Mouse (Mus musculus) cerebellum, adult 2 months (tissue): ENCODE results near the gene Med16. TPM values are rescaled to one million over a fixed set of nuclear protein-coding genes. Genes with fewer than 3 reads are reported as not detected.

Experiments used
- DNase-seq, 2 experiments: peaks; one replicate each; pipeline ENCODE4 v3.0.0; 2021
- H3K27ac ChIP-seq: fragments of 200-500 bp; 2 replicates; pipeline ENCODE4 v1.5.1; 2012; ENCODE audit warnings: low read length, control low read depth, inconsistent platforms; ENCODE audit not compliant: insufficient read depth
- H3K27me3 ChIP-seq: fragments of 200-500 bp; 2 replicates; pipeline ENCODE4 v1.6.1; 2012; ENCODE audit warnings: inconsistent platforms, mild to moderate bottlenecking, low read length, moderate library complexity; ENCODE audit not compliant: control insufficient read depth, insufficient read depth
- H3K4me1 ChIP-seq: fragments of 200-500 bp; 2 replicates; pipeline ENCODE4 v1.6.1; 2011; ENCODE audit warnings: low read length; ENCODE audit not compliant: control insufficient read depth, insufficient read depth
- H3K4me3 ChIP-seq: fragments of 200-500 bp; replicated peaks from 2 replicates; pipeline ENCODE3; 2011; ENCODE audit warnings: mild to moderate bottlenecking, low read depth, low read length, control low read depth; ENCODE audit not compliant: insufficient read depth
- CTCF ChIP-seq: fragments of 200-500 bp; IDR thresholded peaks from 2 replicates; pipeline ENCODE4 v1.5.1; 2011; ENCODE audit warnings: low read depth, mild to moderate bottlenecking, control low read depth, low read length, moderate library complexity, borderline replicate concordance; ENCODE audit not compliant: insufficient read depth
- POLR2A ChIP-seq: fragments of 200-500 bp; IDR thresholded peaks from 2 replicates; pipeline ENCODE4 v1.6.1; 2011; ENCODE audit warnings: low read length, control low read depth, borderline replicate concordance; ENCODE audit not compliant: insufficient read depth
- WGBS: fragments of 180-500 bp; shearing (Covaris S2); methylation state at CpG from one replicate; pipeline ENCODE4 v1.1.7; 2018; 5-methylcytosine and 5-hydroxymethylcytosine counted together
- polyA plus RNA-seq: library from polyadenylated mRNA; depleted of rRNA; stranded (reverse); fragments of >200 nt; gene quantifications from 2 replicates; pipeline ENCODE4 v1.2.3, GENCODE M21; 2012

Gene Med16
- polyA plus RNA-seq, 1 experiment: 46.5 TPM

DNA sequence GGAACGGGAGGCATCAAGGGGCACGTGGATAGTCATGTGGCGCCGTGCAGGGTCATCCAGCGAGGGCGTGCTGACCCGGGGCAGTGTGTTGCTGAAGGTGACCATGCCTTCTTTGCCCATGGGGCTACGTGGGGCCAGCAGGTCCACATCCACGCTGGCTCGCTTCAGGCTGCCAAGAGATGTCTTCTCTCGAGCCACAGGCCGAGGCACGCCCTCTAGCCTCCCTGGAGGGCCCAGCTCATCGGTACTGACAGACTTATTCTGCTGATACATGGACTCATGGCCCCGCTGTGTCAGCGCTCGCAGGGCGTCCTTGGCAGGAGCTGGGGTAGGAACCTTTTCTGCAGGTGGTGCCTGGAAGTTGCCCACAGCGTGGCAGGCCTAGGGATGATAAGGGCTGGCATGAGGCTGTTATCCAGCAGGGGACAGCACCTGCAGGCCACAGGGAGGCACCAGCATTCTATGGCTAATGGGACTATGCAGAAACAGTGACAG, 42.9 kb downstream of the Med16 start:
- Histone ChIP-seq H3K27ac (no peak overlapping the region), H3K4me3 (no peak overlapping the region), H3K4me1 (peaks cover 37% of the 10 kb centered on the region), H3K27me3 (no peaks in the 10 kb centered on the region)
- 25% methylated on average over 19 of the region's 19 CpGs for WGBS
- peak in 1 of 2 experiments; percentile 49 for DNase-seq
- TF ChIP-seq CTCF (peak; percentile 62), POLR2A (no peak)

DNA sequence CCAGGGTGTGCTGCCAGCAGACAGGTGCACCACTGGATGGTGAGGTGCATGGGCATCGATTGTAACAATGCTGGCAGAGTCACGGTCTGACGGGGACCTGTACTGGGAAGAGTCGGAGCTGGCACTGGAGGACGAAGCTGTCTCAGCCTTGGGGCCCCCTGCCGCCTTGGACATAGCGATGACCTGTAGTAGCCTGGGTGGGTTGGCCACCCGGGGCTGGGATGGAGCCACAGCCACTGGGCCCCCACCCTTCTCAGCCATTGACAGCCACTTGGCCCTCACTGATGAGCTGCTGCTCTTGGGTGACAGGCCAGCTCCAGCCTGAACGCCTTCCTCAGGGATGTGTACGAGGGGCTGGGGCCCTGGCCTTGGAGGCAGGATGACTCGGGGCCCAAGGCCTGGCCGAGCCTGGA, 43.5 kb downstream of the Med16 start:
- H3K27ac ChIP-seq: no peak overlapping the region
- no peak overlapping the region for H3K4me3 ChIP-seq
- peaks cover 44% of the 10 kb centered on the region for H3K4me1 ChIP-seq
- TF ChIP-seq POLR2A: no peak
- TF ChIP-seq CTCF: no peak
- peak in 1 of 2 experiments; percentile 30 for DNase-seq
- H3K27me3 ChIP-seq: no peaks in the 10 kb centered on the region
- WGBS: 37% methylated on average over 12 of the region's 12 CpGs

DNA sequence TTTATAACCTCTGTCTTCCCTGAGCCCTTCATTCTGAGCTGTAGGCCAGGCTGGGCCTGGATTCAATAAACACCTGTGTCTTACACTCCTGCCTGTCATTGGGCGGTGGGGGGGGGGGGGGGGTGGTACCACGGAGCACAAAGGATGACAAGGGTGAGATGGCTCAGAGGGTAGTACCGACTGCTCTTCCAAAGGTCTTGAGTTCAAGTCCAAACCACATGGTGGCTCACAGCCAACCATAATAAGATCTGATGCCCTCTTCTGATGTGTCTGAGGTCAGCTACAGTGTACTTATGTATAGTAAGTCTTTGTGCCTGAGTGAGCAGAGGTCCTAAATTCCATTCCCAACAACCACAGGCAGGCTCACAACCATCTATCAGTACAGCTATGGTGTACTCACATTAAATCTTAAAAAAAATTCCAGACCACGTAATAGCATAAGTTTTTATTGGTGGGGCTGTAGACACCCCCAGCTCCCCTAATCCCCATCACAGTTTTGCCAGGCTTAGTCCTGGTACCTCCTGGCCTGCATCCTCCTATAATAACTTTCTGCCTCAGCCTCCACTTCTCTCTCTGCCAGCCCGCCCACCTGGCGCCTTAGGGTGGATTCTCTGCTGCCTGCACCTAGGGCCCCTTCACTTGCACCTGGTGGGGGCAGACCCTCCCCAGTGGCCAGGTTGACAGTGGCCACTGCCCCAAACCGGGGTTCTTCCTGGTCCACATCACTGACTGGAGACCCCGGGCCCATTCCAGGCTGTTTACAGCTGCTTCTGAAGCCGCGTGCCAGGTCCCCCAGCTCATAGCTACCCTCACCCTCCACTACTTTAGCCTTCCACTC, 44.2 kb downstream of the Med16 start:
- H3K4me1 ChIP-seq: peaks cover 50% of the 10 kb centered on the region
- no peaks in the 10 kb centered on the region for H3K27me3 ChIP-seq
- WGBS: 47% methylated on average over 10 of the region's 10 CpGs
- H3K27ac ChIP-seq: no peak overlapping the region
- peak in 1 of 2 experiments; percentile 25 for DNase-seq
- H3K4me3 ChIP-seq: no peak overlapping the region
- TF ChIP-seq CTCF: no peak
- no peak for TF ChIP-seq POLR2A

DNA sequence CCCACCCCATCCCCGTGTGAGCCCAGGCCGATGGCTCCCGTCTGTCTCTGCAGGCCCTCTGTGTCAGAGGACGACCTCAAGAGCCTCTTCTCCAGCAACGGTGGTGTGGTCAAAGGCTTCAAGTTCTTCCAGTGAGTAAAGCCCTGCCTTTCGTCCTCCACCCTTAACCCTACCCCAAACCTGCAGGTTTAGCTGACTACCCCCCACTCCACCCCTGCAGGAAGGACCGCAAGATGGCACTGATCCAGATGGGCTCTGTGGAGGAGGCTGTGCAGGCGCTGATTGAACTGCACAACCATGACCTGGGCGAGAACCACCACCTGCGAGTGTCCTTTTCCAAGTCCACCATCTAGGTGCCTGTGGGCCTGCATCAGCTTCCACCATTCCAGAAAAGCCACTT, 45.8 kb downstream of the Med16 start:
- no peaks in the 10 kb centered on the region for H3K27me3 ChIP-seq
- peaks cover 62% of the 10 kb centered on the region for H3K4me1 ChIP-seq
- H3K4me3 ChIP-seq: no peak overlapping the region
- 44% methylated on average over 10 of the region's 10 CpGs for WGBS
- H3K27ac ChIP-seq: no peak overlapping the region
- TF ChIP-seq POLR2A: no peak
- TF ChIP-seq CTCF: no peak
- DNase-seq: peak in 1 of 2 experiments; percentile 34

DNA sequence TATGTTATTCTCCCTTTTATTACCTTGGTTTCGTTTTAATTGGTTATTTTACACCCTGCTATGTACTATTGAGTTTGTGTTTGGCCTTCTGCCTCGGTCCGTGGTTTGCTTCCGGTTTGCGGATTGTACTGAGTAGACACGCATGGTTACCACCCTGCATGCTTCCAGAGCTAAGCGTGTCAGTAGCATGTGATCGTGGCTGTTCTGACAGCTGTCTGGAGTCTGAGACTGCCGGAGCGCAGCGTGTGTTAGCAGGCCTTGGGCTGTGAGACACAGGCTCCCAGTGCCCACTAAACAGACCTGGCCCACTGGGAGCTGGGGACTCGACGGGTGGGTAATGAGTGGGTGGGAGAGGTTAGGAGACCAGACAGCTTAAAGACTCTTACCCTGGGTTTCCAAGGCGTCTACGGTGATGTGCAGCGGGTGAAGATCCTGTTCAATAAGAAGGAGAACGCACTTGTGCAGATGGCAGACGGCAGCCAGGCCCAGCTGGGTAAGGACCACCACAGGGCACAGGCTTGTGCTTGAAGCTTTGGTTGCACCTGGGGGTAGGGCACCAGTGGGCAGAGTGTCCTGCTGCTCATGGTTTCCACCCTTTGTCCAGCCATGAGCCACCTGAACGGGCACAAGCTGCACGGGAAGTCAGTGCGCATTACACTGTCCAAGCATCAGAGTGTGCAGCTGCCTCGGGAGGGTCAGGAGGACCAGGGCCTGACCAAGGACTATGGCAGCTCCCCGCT, 46.5 kb downstream of the Med16 start:
- Histone ChIP-seq H3K4me1 (peaks cover 69% of the 10 kb centered on the region), H3K27me3 (no peaks in the 10 kb centered on the region), H3K27ac (no peak overlapping the region), H3K4me3 (no peak overlapping the region)
- peak in 1 of 2 experiments; percentile 27 for DNase-seq
- TF ChIP-seq POLR2A (no peak), CTCF (no peak)
- 37% methylated on average over 23 of the region's 23 CpGs for WGBS

DNA sequence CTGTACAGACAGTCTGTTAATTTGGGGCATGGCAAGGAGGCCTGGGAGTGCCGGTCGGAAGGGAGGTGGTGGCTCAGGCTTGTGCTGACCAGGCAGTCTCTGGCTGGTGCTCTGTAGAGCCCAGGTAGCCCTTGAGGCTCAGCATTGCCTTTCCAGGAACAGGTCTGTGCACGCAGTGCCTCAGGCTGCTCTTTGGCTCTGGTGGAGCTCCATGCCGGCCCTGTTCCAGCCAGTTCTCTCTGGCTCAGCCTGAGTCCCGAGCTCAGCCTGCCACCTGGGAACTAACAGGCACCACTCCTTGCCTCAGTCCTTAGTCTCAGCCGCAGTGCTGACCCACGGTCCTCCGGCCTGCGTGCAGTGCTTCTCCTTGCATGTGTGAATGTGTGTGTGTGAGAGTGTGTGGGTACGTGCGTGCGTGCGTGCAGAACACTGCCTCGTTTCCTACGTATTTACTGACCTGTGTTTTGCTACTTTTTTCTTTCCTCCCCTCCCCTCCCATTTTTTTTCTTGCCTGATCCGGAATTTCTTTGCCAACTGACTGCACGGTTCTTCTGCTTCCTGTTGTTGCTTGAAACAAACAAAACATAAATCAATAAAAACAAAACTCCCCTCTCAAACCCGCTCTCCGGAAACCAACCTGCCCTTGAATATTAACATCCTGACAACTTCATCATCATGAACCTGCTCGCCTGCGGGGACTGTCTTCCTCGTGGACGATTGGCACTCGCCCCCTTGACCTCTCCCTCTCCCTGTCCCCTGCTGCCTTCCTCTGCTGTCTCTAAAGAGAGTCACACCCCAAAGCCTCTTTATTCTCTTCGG, 47.3 kb downstream of the Med16 start:
- Histone ChIP-seq H3K27ac (0 out of 2 replicates have a peak overlapping the region, but pooled peaks have one; percentile 5), H3K4me3 (no peak overlapping the region)

DNA sequence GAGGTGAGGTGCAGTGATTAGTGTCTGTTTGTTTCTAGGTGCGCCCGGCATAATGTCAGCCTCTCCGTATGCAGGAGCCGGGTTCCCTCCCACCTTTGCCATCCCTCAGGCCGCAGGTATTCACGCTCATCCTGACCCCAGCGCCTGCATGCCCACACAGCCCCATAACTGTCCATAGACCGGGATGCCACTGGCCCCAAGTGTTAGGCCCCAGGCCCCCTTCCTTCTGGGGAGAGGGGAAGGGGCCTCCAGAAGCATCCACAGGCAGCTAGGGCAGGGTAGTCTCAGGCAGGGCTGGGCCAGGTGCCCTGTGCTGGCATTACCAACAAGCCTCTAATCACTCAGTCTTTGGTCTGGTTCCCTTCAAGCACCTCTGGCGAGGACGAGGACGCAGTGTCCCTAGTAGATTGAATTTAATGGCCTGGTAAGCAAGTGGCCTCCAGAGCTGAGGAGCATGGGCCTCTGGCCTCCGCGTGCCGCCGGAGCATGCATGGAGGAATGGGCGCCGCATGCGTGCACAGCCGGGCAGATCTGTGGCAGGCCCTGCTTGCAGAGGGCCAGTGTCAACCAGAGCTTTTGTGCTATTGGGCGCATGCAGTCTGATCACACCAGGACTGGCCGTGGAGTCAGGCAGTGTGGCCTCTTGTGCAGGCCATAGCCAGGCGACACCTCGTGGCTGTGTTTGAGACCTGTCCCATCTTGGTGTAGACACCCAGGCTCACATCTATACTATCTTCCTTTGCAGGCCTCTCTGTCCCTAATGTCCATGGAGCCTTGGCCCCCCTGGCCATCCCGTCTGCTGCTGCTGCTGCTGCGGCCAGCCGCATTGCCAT, 48.4 kb downstream of the Med16 start:
- Histone ChIP-seq H3K27ac (no peak overlapping the region), H3K4me3 (no peak overlapping the region), H3K4me1 (peaks cover 62% of the 10 kb centered on the region), H3K27me3 (no peaks in the 10 kb centered on the region)
- 75% methylated on average over 26 of the region's 26 CpGs for WGBS
- DNase-seq: no peak
- TF ChIP-seq POLR2A (no peak), CTCF (no peak)

More for the DNA sequence above, 47.3 kb downstream of the Med16 start:
- TF ChIP-seq POLR2A (no peak), CTCF (no peak)
- peak; percentile 78 to 84 for DNase-seq
- WGBS: 19% methylated on average over 25 of the region's 25 CpGs
- Histone ChIP-seq H3K4me1 (peaks cover 70% of the 10 kb centered on the region), H3K27me3 (no peaks in the 10 kb centered on the region)
